Mouse (Mus musculus) heart, postnatal 0 days (tissue): ENCODE results near the gene B3gat1. TPM values are rescaled to one million over a fixed set of nuclear protein-coding genes. Genes with fewer than 3 reads are reported as not detected.
A peak's percentile ranks its signal among the peaks of the same experiment; 100 is the strongest.

Source experiments
- ATAC-seq: fragments of 200-750 bp; cut with Nextera tagmentation; 2 replicates; pipeline ENCODE4 v1.8.0; 2017; ENCODE audit warnings: low read depth, moderate number of reproducible peaks, moderate library complexity; ENCODE audit not compliant: insufficient read depth
- DNase-seq: peaks from one replicate; pipeline ENCODE4 v3.0.0-alpha.2; 2016; ENCODE audit warnings: low spot score
- H3K27ac ChIP-seq: fragments of 300-500 bp; sonication (generic); 2 replicates; pipeline ENCODE4 v1.5.1; 2014; ENCODE audit warnings: low read depth, mild to moderate bottlenecking
- H3K27me3 ChIP-seq: fragments of 300-500 bp; sonication (generic); 2 replicates; pipeline ENCODE4 v1.6.1; 2014; ENCODE audit warnings: low read length, mixed read lengths; ENCODE audit not compliant: control insufficient read depth, insufficient read depth
- H3K36me3 ChIP-seq: fragments of 300-500 bp; sonication (generic); replicated peaks from 2 replicates; pipeline ENCODE4 v1.6.1; 2014; ENCODE audit warnings: low read length, mixed read lengths; ENCODE audit not compliant: control insufficient read depth, insufficient read depth
- H3K4me1 ChIP-seq: fragments of 300-500 bp; sonication (generic); 2 replicates; pipeline ENCODE4 v1.6.1; 2014; ENCODE audit warnings: antibody characterized with exemption; ENCODE audit not compliant: control insufficient read depth, insufficient read depth
- H3K4me2 ChIP-seq: fragments of 300-500 bp; sonication (generic); 2 replicates; pipeline ENCODE4 v1.6.1; 2014; ENCODE audit warnings: low read depth, mild to moderate bottlenecking, low read length, moderate library complexity
- H3K4me3 ChIP-seq: fragments of 300-500 bp; sonication (generic); 2 replicates; pipeline ENCODE4 v1.5.1; 2014; ENCODE audit warnings: low read depth, low read length
- H3K9ac ChIP-seq: fragments of 300-500 bp; sonication (generic); replicated peaks from 2 replicates; pipeline ENCODE4 v1.6.1; 2014; ENCODE audit warnings: low read depth, low read length, mixed read lengths
- H3K9me3 ChIP-seq: fragments of 300-500 bp; sonication (generic); replicated peaks from 2 replicates; pipeline ENCODE4 v1.6.1; 2016; ENCODE audit warnings: low read length; ENCODE audit not compliant: control insufficient read depth
- CTCF ChIP-seq: IDR thresholded peaks from 2 replicates; pipeline ENCODE4 v1.5.1; 2016; ENCODE audit warnings: antibody characterized with exemption, control low read depth, low read depth
- EP300 ChIP-seq: IDR thresholded peaks from 2 replicates; pipeline ENCODE4 v1.6.1; 2016; ENCODE audit warnings: antibody characterized with exemption, low read depth
- WGBS: fragments of 180-500 bp; shearing (Covaris S2); extraction: QIAGEN DNeasy Blood & Tissue Kit; methylation state at CpG from one replicate; pipeline ENCODE4 v1.1.7; 2014; 5-methylcytosine and 5-hydroxymethylcytosine counted together
- polyA plus RNA-seq: library from polyadenylated mRNA; unstranded; fragments of >200 nt; fragmentation: Nextera tagmentation; extraction: Ambion mirVana; gene quantifications from 2 replicates; pipeline ENCODE4 v1.2.1, GENCODE M21; 2015
- total RNA-seq: library from RNA; depleted of rRNA; stranded (reverse); fragments of >200 nt; gene quantifications from 2 replicates; pipeline ENCODE4 v1.2.3, GENCODE M21; 2014; ENCODE audit warnings: low replicate concordance; rRNA removed

B3gat1 gene
- not detected in 2 replicates for total RNA-seq
- polyA plus RNA-seq = not detected in 2 replicates

- H3K36me3 ChIP-seq = no peaks in the 10 kb centered on the region
- H3K4me3 ChIP-seq = peak within 1 kb of the TSS; percentile 44
- H3K4me1 ChIP-seq = no peaks in the 10 kb centered on the region
- peaks cover 42% of the 10 kb centered on the region for H3K27me3 ChIP-seq
- H3K9me3 ChIP-seq = no peaks in the 10 kb centered on the region
- no peak for TF ChIP-seq CTCF
- TF ChIP-seq EP300 = no peak
- WGBS = 2% methylated on average over 46 of the region's 65 CpGs
- peak within 1 kb of the TSS; percentile 62 for H3K4me2 ChIP-seq
- ATAC-seq (no peak), DNase-seq (no peak)
- no peak within 1 kb of the TSS for H3K9ac ChIP-seq
- no peak within 1 kb of the TSS for H3K27ac ChIP-seq
Observed at GRCm38 (mm10) chr9:26733206-26733891, at the start of gene B3gat1. TSS of gene B3gat1 (plus strand) at chr9:26733728.

GRCm38 (mm10) chr9:26689171-26689570 lies 44.4 kb upstream of the B3gat1 start:
- no peak overlapping the region for H3K27ac ChIP-seq
- H3K4me1 ChIP-seq = no peaks in the 10 kb centered on the region
- H3K36me3 ChIP-seq = no peaks in the 10 kb centered on the region
- WGBS = 67% methylated on average over 1 of the region's 1 CpGs
- ATAC-seq (no peak), DNase-seq (no peak)
- TF ChIP-seq EP300 = no peak
- no peak overlapping the region for H3K9ac ChIP-seq
- no peak overlapping the region for H3K4me2 ChIP-seq
- no peaks in the 10 kb centered on the region for H3K9me3 ChIP-seq
- no peak overlapping the region for H3K4me3 ChIP-seq
- no peaks in the 10 kb centered on the region for H3K27me3 ChIP-seq

- no peaks in the 10 kb centered on the region for H3K9me3 ChIP-seq
- DNase-seq = no peak
- no peak overlapping the region for H3K27ac ChIP-seq
- WGBS = 54% methylated on average over 7 of the region's 7 CpGs
- no peak for ATAC-seq
- no peak overlapping the region for H3K4me2 ChIP-seq
- no peaks in the 10 kb centered on the region for H3K4me1 ChIP-seq
- H3K36me3 ChIP-seq = no peaks in the 10 kb centered on the region
- no peak for TF ChIP-seq EP300
- no peak for TF ChIP-seq CTCF
- H3K9ac ChIP-seq = no peak overlapping the region
- H3K27me3 ChIP-seq = no peaks in the 10 kb centered on the region
- no peak overlapping the region for H3K4me3 ChIP-seq
Observed at GRCm38 (mm10) chr9:26689956-26690698, 43.4 kb upstream of the B3gat1 start.

GRCm38 (mm10) chr9:26692641-26693040 lies 40.9 kb upstream of the B3gat1 start:
- ATAC-seq = no peak
- WGBS = 67% methylated on average over 4 of the region's 4 CpGs
- Histone ChIP-seq H3K9ac (no peak overlapping the region), H3K4me2 (no peak overlapping the region), H3K9me3 (no peaks in the 10 kb centered on the region), H3K36me3 (no peaks in the 10 kb centered on the region), H3K27ac (no peak overlapping the region), H3K27me3 (no peaks in the 10 kb centered on the region), H3K4me3 (no peak overlapping the region), H3K4me1 (no peaks in the 10 kb centered on the region)
- no peak for DNase-seq
- TF ChIP-seq EP300 (no peak), CTCF (no peak)

GRCm38 (mm10) chr9:26694656-26695055 lies 38.9 kb upstream of the B3gat1 start:
- Histone ChIP-seq H3K4me3 (no peak overlapping the region), H3K9ac (no peak overlapping the region), H3K9me3 (no peaks in the 10 kb centered on the region), H3K36me3 (no peaks in the 10 kb centered on the region), H3K27me3 (no peaks in the 10 kb centered on the region), H3K4me1 (no peaks in the 10 kb centered on the region), H3K27ac (no peak overlapping the region), H3K4me2 (no peak overlapping the region)
- ATAC-seq (no peak), DNase-seq (no peak)
- 84% methylated on average over 3 of the region's 3 CpGs for WGBS
- no peak for TF ChIP-seq CTCF
- no peak for TF ChIP-seq EP300

GRCm38 (mm10) chr9:26695178-26695577 lies 38.4 kb upstream of the B3gat1 start:
- Histone ChIP-seq H3K4me3 (no peak overlapping the region), H3K36me3 (no peaks in the 10 kb centered on the region)
- no peak for ATAC-seq

More at GRCm38 (mm10) chr9:26695178-26695577, 38.4 kb upstream of the B3gat1 start:
- no peak overlapping the region for H3K4me2 ChIP-seq
- no peaks in the 10 kb centered on the region for H3K4me1 ChIP-seq
- H3K27ac ChIP-seq = no peak overlapping the region
- TF ChIP-seq EP300 = no peak
- no peak for TF ChIP-seq CTCF
- DNase-seq = no peak
- H3K9me3 ChIP-seq = no peaks in the 10 kb centered on the region
- 83% methylated on average over 5 of the region's 5 CpGs for WGBS
- H3K27me3 ChIP-seq = no peaks in the 10 kb centered on the region
- H3K9ac ChIP-seq = no peak overlapping the region
